Mouse (Mus musculus) cerebellum, adult 2 months (tissue): ENCODE measurements at regions not wholly inside any gene's neighbourhood (a gene's known extent, or its start where the extent isn't known, plus 50 kb on each side); places are given as distances from the start of the nearest gene placed in this dataset.

Source experiments
- CTCF ChIP-seq: fragments of 200-500 bp; IDR thresholded peaks from 2 replicates; pipeline ENCODE4 v1.5.1; 2011; ENCODE audit warnings: low read depth, mild to moderate bottlenecking, control low read depth, low read length, moderate library complexity, borderline replicate concordance; ENCODE audit not compliant: insufficient read depth
- POLR2A ChIP-seq: fragments of 200-500 bp; IDR thresholded peaks from 2 replicates; pipeline ENCODE4 v1.6.1; 2011; ENCODE audit warnings: low read length, control low read depth, borderline replicate concordance; ENCODE audit not compliant: insufficient read depth

DNA sequence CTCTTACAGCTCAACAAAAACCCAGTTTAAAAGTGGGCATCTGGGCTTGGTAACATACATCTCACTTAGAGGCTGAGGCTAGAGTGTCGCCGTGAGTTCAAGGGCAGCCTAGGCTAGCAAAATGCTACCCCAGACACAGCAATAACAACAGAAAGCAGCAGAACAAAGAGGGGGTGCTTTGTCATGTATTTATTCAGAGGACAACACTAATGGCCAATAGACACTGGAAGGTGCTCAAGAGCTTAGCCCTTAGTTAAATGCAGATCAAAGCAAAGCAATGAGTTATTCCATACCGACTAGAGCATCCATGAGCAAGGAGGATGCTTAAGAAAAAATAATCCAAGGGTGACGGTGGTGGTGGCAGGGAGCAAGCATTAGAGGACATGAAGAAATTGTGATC, 158.7 kb downstream of the Evx1 start:
- TF ChIP-seq POLR2A (no peak), CTCF (no peak)
